Mouse (Mus musculus): ENCODE measurements around the gene Rimklb.
"Not testable (repeated sequence)": the region's sequence is repeated elsewhere in the genome, so short reads cannot be mapped to it uniquely, and the experiment has no call there.

GRCm38 (mm10) chr6:122471461-122471860, 27.1 kb downstream of the Rimklb start:
- not testable (repeated sequence) for TF ChIP-seq CTCF (IDR thresholded peaks at IDR 0.05; ENCODE audit: low read depth, low read length); POLR2A (IDR thresholded peaks at IDR 0.05; ENCODE audit: extremely low read depth, insufficient read depth, low read length)

All from liver, adult 2 months (tissue).